Mouse (Mus musculus): ENCODE results near the gene Pum2.

GRCm38 (mm10) chr12:8770946-8771843 lies 97.3 kb downstream of the Pum2 start, which contains the start of gene Sdc1:
- TF ChIP-seq CTCF (IDR thresholded peaks at IDR 0.05; ENCODE audit: borderline replicate concordance, insufficient read depth, low read length), result peak; percentile 32; the same call in 1 of the 2 replicates
- TF ChIP-seq POLR2A (IDR thresholded peaks at IDR 0.05; ENCODE audit: low read depth, low read length), result peak; percentile 95

Data from embryonic fibroblast, embryonic 13.5 days (primary cell).